Mouse (Mus musculus) gastrocnemius, adult 18-20 months (tissue): Measurements from ENCODE around the gene Gm20388. TPM values are rescaled to one million over a fixed set of nuclear protein-coding genes. Genes with fewer than 3 reads are reported as not detected.
A peak's percentile ranks its signal among the peaks of the same experiment; 100 is the strongest.

Experiments used
- DNase-seq: peaks from one replicate; pipeline ENCODE4 v3.0.0; 2021; ENCODE audit warnings: low spot score
- long read RNA-seq, 2 experiments: library from polyadenylated mRNA; stranded (forward); transcript quantifications; one replicate each; pipeline ENCODE4 v2.0.0; 2021
- total RNA-seq, 2 experiments: library from RNA; stranded (reverse); gene quantifications; 2 replicates each; pipeline ENCODE4 v1.2.3; 2021

Gm20388 gene
- total RNA-seq = 10 to 100 TPM; 10.5 to 12.3 TPM
- long read RNA-seq, experiment 1, partial matches to known transcripts = 13 of 79 reads
- long read RNA-seq, experiment 1, other reads (novel, unspliced or antisense) = 66 of 79 reads
- long read RNA-seq, experiment 2, partial matches to known transcripts = 14 of 86 reads
- long read RNA-seq, experiment 2, other reads (novel, unspliced or antisense) = 72 of 86 reads

DNA sequence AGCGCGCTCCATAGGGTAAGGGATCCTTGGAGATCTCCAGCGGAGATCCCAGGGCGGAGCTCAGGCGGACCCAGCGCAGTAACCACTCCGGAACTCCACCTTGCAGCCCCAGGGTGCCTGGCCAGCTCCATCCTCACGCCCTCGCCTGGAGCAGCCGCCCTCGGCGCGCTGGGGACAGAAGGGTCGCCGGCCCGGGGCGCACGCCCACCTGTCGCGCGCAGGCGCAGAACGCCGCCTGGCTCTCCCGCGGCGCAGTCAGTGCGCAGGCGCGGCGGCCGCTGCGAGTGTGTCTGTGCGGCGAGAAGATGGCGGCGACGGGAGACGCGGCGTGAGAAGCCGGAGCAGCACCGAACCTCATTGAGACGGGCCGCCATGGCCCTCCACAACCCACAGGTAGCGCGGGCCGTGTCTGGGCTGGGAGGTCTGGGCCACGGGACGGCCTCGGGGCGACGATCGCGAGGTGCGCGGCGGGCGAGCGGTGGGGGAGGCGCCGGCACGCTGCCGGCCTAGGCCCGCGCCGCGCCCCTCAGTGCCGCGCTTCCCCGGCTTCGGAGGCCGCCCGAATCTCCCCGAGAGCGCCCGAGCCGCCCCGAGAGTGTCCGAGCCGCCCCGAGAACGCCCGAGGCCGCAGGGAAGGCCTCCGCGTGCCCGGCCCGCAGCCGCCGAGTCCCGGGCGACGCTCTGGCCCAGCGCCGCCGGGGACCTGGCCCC lies at the start of gene Gm20388:
TSS of gene Gm20388 (plus strand) at position 295 of the 711 bp plus-strand sequence.
- DNase-seq = peak; percentile 92

DNA sequence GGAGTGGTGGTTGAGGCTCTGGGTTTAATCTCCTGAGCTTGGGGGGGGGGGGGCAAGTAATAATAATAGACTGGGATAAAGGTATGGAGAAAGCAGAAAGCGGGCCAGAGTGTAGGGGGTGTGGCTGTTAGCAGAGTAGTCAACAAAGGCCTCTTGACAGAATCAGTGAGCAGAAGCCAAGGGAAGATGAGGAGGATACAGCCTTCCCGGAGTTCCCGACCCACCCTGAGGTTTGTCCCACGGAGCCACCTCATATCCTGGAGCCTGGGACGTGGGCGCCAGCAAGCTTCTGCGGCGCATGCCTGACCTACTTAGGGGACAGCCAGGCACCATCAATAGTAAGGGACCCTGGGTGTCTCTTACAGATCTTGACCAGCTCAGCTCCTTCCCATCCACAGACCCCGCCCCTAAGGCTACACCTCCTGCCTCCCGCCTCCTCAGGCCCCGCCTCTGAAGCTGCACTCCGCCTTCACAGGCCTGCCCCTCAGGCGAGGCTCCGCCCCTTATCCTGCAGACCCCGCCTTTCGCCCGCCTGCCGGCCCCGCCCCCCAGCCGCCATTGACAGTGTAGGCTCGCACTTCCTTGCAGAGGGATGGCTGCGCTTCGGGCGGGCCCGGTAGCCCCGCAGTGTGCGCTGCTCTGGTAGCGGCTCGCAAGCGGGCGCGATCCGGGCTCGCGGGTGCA lies 48.8 kb upstream of the Gm20388 start, which contains the start of gene Klhl36:
TSS of gene Klhl36 (plus strand) at position 561 of the 684 bp plus-strand sequence.
- DNase-seq = peak; percentile 98

DNA sequence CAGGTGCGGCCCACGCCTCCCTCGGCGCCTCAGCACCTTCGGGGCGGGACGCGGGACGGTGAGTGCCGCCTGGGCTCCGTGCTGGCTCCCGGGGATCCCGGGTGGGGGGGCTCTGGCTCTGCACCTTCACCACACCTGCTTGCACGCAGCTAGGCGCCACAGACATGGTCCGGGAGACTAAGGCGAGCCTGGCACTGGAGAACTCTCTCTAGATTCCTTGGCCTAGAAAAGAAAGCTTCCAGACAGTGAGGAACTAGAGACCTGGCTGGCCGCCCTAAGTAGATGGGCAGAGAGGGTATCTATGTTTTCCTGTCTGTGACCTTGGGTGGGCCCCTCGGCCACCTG lies 48.3 kb upstream of the Gm20388 start:
- DNase-seq = no peak

DNA sequence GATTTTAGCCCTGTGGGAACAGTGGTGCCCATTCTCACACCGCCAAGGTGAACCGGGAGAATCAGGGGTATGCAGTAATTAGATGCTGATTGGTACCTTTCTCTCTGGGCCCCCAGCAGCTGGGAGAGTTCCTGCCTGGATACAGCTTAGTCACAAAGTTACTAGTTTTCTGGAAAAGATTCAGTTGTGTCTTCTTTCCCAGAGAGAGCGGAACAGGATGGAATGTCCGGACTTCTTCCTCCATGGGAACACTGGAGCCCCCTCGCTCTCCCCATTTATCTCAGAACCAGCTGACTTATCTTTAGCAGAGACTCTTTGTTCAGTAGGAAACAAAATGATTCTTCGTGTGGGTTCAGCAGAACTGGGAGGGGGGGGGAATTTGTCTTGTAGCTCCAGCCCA lies 47.9 kb upstream of the Gm20388 start:
- DNase-seq = no peak

DNA sequence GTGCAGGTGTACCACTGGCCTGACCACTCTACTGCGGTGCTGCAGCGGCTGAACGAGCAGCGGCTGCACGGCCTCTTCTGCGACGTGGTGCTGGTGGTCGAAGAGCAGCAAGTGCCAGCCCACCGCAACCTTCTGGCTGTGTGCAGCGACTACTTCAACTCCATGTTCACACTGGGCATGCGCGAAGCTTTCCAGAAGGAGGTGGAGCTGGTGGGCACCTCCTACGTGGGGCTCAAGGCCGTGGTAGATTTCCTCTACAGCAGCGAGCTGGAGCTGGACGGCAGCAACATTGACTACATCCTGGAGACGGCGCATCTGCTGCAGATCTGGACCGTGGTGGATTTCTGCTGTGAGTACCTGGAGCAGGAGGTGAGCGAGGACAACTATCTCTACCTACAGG lies 41.0 kb upstream of the Gm20388 start:
- no peak for DNase-seq

DNA sequence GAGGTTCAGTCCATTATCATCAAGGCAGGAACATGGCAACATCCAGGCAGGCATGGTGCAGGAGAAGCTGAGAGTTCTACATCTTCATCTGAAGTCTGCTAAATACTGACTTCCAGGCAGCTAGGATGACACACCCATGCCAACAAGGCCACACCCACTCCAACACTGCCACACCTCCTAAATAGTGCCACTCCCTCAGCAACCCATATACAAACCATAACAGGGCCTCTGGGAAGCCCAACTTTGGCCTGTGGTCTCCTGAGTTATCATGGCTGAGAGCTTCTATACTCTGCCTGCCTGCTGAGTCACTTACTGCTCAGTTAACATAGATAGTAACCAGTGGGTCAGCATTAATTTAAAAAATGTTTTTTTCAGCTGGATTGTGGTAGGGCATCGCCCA lies 37.5 kb upstream of the Gm20388 start:
- no peak for DNase-seq

DNA sequence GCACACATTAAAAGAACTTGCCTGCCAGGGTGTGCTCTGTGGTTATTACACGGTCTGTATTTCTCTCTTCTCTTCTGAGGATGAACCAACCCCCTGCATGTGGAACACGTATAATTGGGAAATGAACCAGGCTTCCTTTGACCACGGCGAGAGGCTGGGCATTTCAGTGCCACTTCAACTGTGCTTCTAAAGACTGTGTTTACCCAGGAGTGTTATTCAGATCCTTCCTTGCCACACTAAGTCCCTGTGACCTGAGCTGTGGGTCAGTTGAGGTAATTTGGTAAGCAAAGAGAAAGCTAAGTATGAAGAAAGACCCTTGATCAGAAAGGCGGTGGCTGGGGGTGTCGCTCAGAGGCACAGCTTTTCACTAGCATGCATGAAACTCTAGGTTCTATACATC lies 29.3 kb upstream of the Gm20388 start:
- no peak for DNase-seq

DNA sequence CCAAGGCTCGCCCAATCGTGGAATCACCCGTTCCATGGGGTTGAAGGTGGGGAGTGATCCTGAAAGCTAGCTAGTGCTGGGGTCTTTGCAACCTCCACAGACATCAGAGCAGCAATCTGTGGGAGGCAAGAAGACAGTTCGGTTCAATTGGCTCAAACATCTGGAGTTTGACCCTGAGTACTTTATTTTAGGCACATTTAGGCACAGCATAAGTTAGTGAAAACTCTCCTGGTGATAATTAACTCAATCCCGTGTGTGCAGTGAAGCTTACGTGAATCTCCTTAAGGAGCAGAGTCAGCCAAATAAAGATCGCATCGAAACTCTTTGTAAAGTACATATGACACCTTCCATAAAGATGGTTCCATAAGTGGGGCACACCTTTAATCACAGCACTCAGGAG lies 28.7 kb upstream of the Gm20388 start:
- DNase-seq = no peak

DNA sequence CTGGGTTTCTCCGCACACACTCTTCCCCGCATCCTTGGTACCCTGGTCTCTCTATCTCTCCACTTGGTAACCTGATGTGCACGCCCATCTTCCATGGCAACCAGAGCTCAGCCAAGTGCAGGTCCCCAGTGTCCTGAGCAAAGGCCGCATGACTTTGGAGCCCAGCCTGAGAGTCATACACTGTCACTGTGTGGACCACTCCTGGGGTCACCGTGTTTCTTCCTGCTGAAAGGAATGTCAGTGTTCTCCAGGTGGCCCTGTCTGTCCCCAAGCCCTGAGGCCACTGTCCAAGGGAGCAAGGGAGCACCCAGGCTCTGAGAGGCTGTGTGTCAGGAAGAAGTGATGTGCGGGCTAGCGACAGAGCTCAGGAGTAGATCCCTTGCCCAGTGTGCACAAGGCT lies 27.4 kb upstream of the Gm20388 start:
- no peak for DNase-seq

DNA sequence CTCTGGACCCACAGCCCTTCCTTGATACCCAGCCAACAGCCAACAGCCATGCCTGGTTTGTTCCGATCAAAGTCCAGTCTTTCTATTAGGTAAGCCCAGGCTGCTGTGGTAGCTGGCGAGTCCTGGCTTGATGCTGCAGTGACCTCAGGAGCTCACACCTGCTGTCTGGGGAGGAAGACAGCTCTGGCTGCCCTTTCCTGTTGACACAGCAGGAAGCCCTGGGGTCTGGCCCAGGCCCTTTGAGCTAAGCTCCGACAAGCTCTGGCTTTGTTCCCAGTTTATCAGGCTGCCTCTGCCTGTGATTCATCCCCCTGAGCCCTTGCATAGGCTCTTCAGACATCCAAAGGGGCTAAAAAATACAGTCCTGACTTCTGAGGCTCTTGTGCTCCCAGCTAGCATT lies 25.0 kb upstream of the Gm20388 start:
- peak; percentile 32 for DNase-seq

DNA sequence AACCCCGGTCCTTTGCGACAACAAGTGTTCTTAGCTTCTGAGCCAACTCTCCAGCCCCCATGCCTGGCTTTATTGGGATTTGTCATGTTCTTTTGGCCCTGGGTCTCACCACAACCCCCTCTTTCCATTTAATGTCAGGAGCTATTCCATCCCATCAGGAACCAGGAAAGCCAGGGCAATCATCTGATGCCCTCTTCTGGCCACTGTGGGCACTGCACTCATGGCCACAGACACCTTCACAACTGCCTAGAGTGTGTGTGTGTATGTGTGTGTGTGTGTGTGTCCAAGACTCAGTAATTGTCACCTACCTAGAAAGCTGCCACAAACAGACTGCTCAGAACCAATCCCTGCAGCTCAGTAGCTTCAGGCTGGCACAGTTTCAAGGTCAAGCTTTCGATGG lies 23.5 kb upstream of the Gm20388 start:
- peak; percentile 34 for DNase-seq

DNA sequence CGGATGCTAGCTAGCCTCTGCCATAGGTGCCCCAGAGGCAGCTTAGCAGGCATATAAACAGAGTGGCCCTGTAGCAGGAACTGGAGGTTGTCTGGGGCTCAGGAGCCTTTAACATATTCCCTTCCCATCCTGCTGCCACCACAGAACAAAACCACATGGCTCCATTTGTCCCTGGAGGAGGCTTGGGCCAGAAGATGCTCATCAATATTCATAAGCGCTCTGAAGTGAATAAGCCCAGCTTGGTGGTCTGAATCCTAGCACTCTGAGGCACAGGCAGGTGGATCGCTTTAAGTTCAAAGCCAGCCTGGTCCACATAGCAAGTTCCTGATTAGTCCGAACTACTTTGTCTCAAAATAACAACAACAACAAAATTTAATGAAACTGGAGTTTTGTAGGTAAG lies 22.6 kb upstream of the Gm20388 start:
- no peak for DNase-seq

DNA sequence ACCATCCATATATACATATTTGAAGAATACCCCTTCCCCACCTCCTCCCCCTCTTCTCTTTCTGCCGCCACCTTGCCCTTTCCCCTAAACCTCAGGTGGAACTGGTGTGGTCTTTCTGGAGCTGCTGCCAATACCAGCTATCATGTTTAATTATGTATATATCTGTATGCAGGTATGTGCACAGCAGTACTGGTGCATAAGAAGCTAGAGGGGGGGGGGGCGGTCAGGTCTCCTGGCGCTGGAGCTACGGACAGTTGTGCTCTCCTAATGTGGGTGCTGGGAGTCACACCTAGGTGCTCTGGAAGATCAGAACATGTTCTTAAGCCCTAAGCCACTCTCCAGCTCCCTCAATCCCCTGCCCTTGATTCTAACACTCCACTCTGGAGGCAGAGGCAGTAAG lies 13.6 kb upstream of the Gm20388 start:
- DNase-seq = no peak

DNA sequence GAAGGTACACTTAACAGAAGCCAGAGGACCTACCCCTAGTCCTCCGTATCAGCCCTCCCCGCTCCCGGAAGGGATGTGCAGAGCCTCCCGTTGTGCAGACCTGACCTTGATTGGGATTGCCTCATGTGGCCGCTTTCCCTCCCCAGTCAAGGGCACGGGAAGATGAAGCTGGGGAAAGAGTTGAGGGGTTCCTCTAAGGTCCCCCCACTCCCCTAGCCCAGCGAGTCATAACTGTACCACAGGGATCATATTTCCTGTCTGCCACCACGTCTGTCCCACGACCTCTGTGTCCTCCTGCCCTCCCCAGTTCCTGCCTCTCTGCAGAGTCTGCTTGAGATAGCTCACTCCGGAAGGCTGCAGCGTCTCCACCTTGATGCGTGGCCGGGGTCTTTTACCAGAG lies 12.7 kb upstream of the Gm20388 start:
- no peak for DNase-seq

DNA sequence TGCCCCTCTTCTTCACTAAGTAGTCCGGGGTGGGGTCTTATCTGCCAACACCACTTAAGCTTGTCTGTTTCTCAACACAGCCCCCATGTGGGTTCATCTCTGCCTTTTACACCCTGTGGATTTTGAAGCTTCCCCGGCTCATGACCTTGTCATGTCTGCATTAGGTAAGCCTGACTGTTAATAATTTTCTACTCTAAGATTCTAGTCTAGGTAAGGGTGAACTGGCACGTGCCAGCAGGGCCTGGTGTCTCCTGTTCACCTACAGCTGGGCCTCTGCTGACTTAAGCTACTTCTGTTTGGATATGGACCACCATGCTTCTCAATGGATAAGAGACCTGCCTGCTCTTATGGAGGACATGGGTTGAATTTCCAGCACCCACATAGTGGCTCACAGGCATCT lies 9.3 kb upstream of the Gm20388 start:
- DNase-seq = no peak

DNA sequence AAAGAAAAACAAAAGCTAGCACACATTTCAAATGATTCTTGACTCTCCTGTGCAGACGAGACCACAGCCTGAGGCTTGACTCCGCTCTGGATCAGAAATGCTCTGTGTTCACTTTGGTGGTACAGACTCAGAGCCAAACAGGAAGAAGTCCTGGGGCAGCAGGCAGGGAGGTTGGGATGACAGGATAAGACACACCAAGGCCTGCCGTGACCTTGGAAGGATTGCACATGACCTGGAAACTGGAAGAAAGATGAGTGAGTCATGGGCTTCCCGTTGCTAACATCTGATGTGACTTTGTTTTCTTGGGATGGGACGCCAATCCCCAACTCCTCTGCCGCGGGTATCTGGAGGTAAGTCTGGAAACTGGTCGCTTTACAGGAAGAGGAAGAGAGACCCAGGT lies 8.7 kb upstream of the Gm20388 start:
- no peak for DNase-seq

DNA sequence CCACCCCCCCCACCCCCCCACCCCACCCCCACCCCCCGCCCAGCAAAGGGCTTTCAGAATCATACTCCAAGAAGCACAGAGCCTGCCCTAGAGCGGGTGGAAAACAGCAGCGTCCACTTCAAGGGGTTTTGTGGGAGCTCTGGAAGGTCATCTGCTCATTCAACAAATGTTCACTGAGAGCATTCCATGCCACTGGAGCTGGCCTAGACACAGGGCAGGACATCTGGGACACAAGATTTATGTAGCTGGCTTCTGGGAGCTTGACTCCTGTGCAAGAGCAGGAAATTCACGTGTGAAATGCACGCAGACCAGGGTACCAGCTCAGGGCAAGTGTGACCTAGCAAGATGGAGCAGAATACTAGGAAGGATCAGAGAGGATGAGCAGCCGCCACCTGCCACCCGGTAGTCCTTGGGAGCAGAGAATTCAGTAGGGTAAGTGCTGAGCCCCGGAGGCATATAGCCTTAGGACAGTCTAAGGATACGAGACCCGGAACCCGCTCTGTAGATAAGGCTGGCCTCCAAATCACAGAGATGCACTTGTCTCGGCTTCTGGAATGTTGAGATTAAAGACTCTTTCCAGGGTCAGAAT lies 6.2 kb upstream of the Gm20388 start:
- no peak for DNase-seq

DNA sequence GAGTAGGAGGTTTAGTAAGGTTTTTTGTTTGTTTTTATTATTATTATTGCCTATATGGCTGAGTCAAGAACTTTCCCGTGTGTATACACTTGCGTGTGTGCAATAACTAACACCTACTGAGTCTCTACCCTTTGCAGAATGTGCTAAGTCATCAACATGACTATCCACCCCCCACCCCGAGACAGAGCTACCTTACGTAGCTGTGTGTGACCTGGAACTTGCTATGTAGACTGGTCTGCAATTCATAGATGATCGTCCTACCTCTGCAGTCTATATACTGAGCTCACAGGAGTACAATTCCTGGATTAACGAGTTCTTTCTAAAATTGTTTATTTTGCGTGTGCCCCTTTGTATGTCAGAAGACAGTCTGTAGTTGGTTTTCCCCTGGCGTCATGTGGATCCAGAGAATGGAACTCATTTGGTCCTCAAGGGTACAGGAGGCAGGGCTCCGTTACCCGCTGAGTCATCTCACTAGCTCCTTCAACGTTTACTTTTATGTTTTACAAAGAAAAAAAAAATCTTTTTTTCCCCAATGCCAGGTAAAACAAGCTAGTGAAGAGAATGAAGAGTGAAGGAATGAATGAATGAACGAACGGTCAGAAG lies 596 bp upstream of the Gm20388 start, which contains the start of gene Usp10:
TSS of gene Usp10 (plus strand) at position 417 of the 603 bp plus-strand sequence.
- DNase-seq = no peak

DNA sequence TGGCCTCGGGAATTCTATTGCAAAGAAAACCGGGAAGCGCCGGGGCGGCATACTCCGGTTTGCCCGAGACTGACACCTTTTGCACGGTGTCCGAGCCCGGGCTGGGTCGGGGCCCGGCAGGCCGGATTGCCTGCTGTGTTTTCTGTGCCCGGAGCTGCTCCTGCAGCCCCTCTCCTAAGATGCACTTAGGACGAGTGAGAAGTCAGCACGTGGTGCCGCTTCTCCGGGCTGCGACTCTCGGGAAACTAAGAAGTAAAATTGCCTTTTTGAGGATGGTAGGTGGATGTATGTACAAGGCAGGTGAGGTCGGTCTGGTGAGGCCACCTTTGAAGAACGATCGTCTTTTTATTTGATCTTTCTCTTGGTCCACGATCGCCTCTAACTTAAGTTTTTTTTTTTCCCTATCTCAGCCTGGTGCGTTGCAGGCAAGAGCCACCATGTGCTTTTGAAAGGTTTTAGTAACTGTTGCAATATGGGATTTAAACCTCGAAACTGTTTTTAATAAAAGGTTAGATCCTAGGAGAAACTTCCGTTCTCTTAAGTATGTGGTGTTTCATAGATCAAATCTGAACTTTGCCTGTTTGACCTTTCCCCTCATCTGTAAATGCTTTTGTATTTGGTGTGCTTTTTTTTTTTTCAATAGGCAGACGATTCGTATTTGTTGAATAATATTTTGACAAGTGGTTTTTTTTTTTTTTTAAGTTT lies 769 bp downstream of the Gm20388 start:
- DNase-seq = no peak

DNA sequence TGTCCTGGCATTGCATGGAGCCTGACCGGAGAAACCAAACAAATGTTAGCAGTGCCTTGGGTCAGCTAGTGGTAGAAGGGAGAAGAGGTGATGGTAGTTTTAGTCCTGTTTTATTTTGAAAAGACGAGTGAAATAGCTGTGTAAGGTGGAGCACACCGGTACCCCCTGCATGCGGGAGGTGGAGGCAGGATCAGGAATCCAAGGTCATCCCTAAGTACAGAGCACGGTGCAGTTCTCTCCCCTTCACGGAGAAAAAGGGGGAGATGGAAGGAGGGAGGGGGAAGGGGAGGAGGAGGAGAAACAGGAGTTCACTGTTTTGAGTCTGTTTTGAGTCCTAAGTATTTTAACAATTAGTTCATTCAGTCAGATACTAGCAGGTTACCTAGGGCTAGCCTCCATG lies 2.0 kb downstream of the Gm20388 start:
- no peak for DNase-seq

DNA sequence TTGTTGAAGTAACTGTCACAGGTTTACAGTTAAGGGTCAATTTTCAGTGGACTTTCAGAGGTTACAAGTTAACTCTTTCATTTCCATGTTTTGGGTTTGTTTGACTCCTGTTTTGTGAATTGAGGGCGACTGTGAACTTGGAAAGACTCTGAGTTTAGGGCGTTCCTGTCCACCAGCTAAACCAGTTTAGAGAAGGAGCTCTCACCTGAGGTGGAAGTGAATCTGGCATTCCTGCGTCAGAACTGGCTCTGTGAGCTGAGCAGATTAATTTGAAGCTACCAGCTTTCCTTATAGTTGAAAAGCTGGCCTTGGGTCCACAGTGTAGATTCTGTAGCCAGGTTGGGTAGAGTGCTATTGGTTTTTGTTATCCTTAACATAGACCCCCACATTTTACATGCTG lies 2.5 kb downstream of the Gm20388 start:
- no peak for DNase-seq
